In the genomic region with DNA sequence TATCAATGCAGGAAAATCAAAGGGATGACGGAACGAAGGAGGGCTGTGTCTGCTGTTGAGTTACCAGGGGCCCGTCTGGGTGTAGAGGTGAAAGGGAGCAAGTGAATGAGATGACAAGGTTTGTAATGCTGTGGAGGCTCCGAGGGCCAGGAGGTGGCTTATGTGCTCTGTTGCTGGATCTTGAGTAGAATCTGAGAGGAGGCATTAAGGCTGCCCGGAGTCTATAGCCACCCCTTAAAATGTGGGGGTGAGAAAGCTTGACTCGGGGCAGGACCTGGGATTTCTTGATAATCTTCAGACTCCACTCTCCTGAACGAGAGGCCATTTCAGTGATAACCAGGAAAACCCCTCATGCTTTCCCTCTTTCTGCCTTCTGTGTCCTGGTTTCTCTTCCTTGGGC, we compare ENCODE assay signal across 18 mouse cellular contexts.
DNase-seq lines count a peak whose midpoint lies in the region; ATAC-seq and TF ChIP-seq lines count a peak whose summit lies in the region.
"Had no signal": no experiment of that assay in that cellular context is flagged by ENCODE, and none has a peak within 500 bp of the region (broad histone marks: within the 10 kb centered on the region; RNA-seq: fewer than 3 reads in every experiment).

No protein-coding gene starts in this region.

- H3K4me2 ChIP-seq in midbrain, embryonic 12.5 days (replicated peaks), result no peak overlapping the region
- H3K4me2 ChIP-seq: limb, embryonic 13.5 days; liver, embryonic 15.5 days had no signal

- WGBS in midbrain, embryonic 12.5 days, result 88% methylated on average over 7 of the region's 7 CpGs

- peak; percentile 79 for DNase-seq in heart, adult 11 months
- no peak for DNase-seq in heart, adult 8-10 months (ENCODE audit: low spot score)
- no peak for DNase-seq in testis, postnatal 10 days (ENCODE audit: low spot score)
- DNase-seq in kidney, adult 8-10 months, result no peak
- DNase-seq in cerebellum, adult 9-11 months, result no peak
- no peak for DNase-seq in gastrocnemius, adult 18-20 months (ENCODE audit: low spot score)
- DNase-seq: cerebellum, postnatal 25 days; gastrocnemius, postnatal 25 days; heart, postnatal 36 days; kidney, postnatal 10 days had no signal

- no peaks in the 10 kb centered on the region for H3K9me3 ChIP-seq in midbrain, embryonic 12.5 days
- H3K9me3 ChIP-seq: heart, embryonic 12.5 days; limb, embryonic 13.5 days; liver, embryonic 15.5 days had no signal

- TF ChIP-seq POLR2A in testis, adult 2 months (IDR thresholded peaks at IDR 0.05; ENCODE audit: control insufficient read depth, low read depth, low read length), result no peak

- H3K27ac ChIP-seq in testis, adult 2 months (ENCODE audit: control insufficient read depth, insufficient read depth, low read depth, low read length), result no peak overlapping the region
- peak overlapping the region; percentile 83 for H3K27ac ChIP-seq in midbrain, embryonic 12.5 days (replicated peaks)
- H3K27ac ChIP-seq: limb, embryonic 13.5 days; liver, embryonic 15.5 days had no signal

- peaks cover 3% of the 10 kb centered on the region for H3K4me1 ChIP-seq in testis, adult 2 months (ENCODE audit: control insufficient read depth, insufficient read depth, low read length)
- peaks cover 50% of the 10 kb centered on the region for H3K4me1 ChIP-seq in midbrain, embryonic 12.5 days
- H3K4me1 ChIP-seq: heart, embryonic 12.5 days; limb, embryonic 13.5 days; liver, embryonic 15.5 days had no signal

- ATAC-seq in midbrain, embryonic 12.5 days (ENCODE audit: low FRiP score, low read depth), result no peak
- ATAC-seq: intestine, embryonic 16.5 days; lung, postnatal 0 days had no signal

- H3K9ac ChIP-seq in midbrain, embryonic 12.5 days (replicated peaks), result no peak overlapping the region
- H3K9ac ChIP-seq: heart, embryonic 12.5 days; limb, embryonic 13.5 days; liver, embryonic 15.5 days had no signal

- no peak for TF ChIP-seq CTCF in testis, adult 2 months (IDR thresholded peaks at IDR 0.05; ENCODE audit: control insufficient read depth, insufficient read depth, insufficient replicate concordance, low read depth, low read length)

- H3K36me3 ChIP-seq in testis, adult 2 months (ENCODE audit: control insufficient read depth, insufficient read depth, low read length), result no peaks in the 10 kb centered on the region
- H3K36me3 ChIP-seq in midbrain, embryonic 12.5 days, result no peaks in the 10 kb centered on the region
- H3K36me3 ChIP-seq: heart, embryonic 12.5 days; limb, embryonic 13.5 days; liver, embryonic 15.5 days had no signal

- H3K27me3 ChIP-seq in testis, adult 2 months (ENCODE audit: control insufficient read depth, insufficient read depth, low read length), result no peaks in the 10 kb centered on the region
- no peaks in the 10 kb centered on the region for H3K27me3 ChIP-seq in midbrain, embryonic 12.5 days
- H3K27me3 ChIP-seq: heart, embryonic 12.5 days; limb, embryonic 13.5 days; liver, embryonic 15.5 days had no signal

- peak overlapping the region; percentile 84 for H3K4me3 ChIP-seq in testis, adult 2 months (ENCODE audit: control insufficient read depth, low read depth, low read length)
- H3K4me3 ChIP-seq in midbrain, embryonic 12.5 days, result no peak overlapping the region
- H3K4me3 ChIP-seq: heart, embryonic 12.5 days; limb, embryonic 13.5 days; liver, embryonic 15.5 days; myocyte had no signal
